Mouse (Mus musculus): ENCODE measurements around the gene Cbr1.
"Not testable (repeated sequence)": the region's sequence is repeated elsewhere in the genome, so short reads cannot be mapped to it uniquely, and the experiment has no call there.

Gene Cbr1

DNA sequence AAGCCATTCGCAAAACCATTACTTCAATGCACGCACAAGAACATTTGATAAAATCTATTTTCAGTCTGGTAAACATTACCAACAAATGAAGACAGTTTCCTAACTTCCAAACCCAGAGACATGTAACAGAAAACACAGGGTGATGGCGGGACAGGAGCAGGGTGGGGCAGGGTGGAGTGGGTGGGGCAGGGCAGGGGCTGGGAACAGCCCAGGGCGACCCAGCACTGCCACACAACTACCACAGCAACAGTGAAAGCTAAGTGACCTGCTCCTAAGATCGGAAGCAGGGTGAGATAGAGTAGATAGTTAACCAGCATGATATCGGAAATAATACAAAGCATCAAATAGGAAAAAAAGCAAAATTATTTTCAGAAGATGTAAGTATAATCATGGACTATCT lies 6.2 kb upstream of the Cbr1 start:
- no peak for DNase-seq

DNA sequence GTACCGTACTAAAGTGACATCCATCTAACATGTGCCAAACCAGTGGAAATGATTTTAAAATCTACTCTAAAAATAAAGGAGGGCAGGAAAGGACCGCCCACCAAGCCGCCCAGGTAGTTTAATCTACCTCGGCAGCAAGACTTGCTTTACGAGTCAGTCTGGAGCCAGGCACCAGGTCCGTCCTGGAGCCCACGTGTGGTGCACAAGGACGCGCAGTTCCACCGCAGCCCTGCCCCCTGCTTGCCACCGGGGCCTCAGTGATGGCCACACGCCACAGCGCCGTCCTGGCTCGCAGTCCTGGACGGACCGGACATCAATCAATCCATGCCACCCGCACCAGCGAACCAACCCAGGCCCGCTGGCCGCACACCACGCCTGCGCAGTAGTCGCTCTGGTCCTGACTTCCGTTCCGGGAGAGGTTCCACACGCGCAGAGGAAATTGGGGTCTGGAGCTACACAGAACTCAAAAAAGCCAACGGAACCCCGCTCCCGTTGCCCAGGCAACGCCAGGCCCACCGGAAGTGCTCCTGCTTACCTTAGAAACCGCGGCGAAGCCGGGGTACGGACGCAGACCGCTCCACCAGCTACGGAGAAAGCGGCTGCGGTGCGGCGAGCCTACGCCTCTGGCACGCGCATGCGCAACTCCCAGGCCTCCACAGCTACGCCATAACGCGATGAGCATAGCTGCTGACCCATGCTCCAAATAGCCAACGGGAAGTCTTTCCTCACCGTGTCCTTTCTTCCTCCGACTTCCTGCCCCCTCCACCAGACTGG lies 2.0 kb upstream of the Cbr1 start, which contains the start of gene Setd4:
Setd4 (minus strand) TSS at position 625 of the 774 bp plus-strand sequence.
- DNase-seq: peak; percentile 95 to 96

DNA sequence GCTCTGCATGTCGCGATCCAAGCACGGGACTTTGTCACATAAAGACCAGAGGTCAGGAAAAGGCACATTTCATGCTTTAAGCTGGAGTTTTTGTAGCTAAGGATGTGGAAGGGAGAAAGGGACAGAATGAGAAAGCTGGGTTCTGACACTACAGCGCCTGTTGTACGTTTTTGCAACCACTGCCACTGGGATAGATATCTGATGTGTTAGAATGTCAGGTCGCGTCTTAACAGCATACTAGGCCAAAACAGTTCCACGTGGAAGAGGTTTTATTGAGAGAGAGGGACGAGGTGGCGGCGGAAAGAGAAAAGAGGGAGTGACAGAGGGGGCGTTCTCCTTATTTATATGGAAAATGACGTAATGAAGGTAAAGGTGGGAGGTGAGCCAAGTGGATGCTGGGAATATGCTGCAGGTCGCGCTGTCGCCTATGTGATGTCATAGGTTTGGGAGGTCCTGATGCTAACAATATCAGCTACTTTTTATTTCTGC lies 1.1 kb upstream of the Cbr1 start:
- DNase-seq: no peak

DNA sequence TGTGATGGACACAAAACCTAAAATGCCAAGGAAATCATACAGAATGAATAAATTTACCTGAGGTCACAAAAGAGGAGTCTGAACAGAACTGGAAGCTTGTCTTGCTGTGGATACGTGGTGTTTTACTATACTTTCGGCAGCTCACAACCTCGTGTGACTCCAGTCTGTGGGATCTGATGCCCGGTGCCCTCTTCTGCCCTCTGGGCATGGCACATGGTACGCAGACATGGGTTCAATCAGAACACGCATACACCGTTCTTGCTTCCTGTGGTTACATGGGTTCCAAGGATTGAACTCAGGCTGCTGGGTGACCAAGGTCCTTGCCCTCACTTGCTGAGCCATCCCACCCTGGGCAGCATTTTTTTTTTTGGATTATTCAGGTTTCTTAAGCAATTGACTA lies 493 bp downstream of the Cbr1 start:
- no peak for DNase-seq

DNA sequence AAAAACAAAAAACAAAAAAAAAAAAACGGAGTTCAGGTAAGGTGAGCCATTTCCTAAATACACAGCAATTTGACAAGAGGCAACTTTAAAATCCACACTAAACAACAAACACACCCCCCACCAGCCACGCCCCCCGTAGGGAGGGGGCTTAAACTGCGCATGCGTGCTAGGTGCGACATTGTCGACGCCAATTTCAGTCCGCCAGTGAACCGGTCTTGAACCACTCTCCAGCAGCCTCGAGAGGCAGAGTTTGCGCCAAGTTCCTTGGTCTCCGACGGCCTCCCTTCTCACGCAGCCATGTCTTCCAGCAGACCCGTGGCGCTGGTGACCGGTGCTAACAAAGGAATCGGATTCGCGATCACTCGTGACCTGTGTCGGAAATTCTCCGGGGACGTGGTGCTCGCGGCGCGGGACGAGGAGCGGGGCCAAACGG lies 2.0 kb downstream of the Cbr1 start:
- peak; percentile 85 to 87 for DNase-seq

DNA sequence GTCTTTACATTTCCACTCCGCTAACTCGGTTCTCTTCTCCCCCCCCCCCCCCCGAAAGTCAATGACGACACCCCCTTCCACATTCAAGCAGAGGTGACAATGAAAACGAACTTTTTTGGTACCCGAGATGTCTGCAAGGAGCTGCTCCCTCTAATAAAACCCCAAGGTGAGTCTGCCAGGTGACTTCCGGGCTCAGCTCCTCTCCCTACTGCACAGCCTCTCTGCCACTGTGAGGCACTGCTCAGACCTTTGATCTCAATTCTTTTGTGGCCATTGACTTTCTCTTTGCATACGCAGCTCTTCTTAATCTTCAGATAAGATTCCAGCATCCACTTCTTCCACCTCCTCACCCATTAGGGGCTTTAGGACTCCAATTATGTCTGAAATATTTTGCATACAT lies 3.1 kb downstream of the Cbr1 start:
- DNase-seq: no peak

DNA sequence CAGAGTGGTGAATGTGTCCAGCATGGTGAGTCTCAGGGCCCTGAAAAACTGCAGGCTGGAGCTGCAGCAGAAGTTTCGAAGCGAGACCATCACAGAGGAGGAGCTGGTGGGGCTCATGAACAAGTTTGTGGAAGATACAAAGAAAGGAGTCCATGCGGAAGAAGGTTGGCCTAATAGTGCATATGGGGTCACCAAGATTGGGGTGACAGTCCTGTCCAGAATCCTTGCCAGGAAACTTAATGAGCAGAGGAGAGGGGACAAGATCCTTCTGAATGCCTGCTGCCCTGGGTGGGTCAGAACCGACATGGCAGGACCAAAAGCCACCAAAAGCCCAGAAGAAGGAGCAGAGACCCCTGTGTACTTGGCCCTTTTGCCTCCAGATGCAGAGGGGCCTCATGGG lies 4.1 kb downstream of the Cbr1 start:
- DNase-seq: no peak

DNA sequence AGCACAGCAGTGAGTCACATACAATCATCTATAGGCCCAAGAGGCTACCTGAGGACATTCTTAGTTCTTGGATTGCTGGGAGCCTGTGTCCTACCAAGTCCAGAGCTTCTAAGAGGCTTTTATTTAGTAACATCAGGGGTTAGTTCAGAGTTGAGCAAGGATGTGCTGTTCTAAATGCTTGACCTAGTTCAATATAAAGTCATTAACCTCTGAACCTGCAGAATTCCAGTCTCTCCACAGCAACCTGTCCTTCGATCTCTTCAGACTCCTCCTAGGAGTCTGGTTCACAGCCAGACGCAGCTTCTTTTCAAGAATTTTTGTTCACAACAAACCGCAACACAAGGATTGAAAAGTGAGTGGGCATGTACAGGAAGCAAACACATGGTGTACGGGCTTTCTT lies 5.3 kb downstream of the Cbr1 start:
- DNase-seq: peak in 1 of 2 experiments; percentile 55

DNA sequence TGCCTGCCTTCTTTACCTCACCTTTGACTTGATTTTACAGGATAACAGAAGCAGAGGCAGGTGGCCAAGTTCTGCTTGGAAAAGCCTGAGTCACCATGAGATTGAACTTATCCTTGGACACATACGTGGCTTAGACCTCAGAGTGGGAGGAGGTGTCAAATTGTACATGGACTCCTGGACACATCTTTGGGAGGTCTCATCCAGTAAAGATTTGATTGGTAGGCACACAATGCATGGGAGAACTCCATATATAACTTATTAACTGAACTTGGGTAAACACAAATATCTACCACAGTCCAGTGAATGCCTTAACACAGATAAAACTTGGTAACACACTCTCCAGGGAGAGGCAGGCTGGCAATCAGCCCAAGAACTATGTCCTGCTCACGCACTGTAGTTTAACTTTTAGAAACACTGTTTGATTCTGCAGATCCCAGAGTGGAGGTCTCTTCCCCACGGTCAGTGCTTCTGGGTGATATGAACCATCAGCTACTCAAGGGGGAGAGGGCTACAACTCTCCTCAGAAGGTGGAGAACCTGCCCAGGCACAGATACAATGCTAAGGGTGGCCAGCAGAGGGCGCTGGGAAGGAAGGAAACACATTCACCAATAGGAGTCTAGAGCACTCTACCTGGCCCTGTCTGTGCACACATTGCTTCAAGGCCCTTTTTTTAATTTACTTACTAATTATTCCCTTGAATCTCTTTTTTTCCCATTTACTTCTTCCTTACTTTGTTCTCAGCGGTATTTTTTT lies 9.6 kb downstream of the Cbr1 start:
- peak in 1 of 2 experiments; percentile 80 for DNase-seq

DNA sequence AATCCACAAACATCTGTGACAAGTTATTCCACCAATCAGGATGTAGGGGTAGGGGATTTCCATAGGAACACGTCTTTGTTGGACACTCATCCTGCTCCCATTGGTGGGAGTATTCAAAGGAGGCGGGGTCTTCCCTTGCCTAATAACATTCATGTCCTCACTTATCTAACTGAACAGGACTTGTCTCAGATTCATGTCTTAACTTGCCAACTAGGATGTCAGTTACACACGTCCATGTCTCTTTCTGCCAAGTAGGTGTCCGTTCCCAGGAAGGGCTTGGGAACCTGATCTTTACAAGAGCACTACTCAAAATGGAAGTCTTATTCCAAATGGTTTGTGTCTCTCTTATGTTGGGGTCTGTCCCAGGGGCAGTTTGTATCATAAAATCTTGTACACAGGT lies 18.1 kb downstream of the Cbr1 start:
- DNase-seq: not testable (repeated sequence)

DNA sequence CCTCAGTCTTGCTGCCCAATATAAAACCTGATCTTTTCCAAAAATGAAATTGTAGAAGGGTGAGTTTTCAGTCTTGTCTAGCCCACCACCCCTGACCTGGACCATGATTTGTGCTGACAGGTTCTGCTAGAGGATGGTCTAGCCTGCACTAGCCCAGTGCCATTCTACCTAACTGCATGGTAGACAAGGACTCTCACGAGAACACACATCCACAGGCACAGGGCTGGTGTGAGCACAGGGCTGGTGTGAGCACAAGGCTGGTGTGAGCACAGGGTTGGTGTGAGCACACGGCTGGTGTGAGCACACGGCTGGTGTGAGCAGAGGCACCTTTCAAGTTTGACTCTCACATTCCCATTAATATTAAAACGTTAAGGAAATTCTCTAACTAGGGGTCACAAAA lies 19.0 kb downstream of the Cbr1 start:
- DNase-seq: no peak

DNA sequence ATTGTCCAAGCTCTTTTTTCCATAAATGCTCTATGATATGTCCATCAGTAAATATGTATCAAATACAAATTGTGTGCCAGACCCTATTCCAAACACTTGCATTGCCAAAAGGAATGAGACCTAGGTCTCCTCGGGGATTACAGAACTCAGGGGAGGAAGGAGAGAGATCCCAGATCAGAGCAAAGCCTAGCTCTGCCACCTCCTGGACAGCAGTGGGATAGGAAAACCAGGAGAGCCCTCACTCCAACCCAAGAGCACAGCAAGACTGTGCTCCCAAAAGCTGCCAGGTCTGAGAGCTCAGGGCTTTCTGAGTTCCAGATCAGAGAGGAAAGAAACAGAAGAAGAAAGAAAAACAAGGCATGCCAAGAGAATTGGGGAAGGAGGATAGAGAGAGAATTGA lies 21.1 kb downstream of the Cbr1 start:
- DNase-seq: peak in 1 of 2 experiments; percentile 19

DNA sequence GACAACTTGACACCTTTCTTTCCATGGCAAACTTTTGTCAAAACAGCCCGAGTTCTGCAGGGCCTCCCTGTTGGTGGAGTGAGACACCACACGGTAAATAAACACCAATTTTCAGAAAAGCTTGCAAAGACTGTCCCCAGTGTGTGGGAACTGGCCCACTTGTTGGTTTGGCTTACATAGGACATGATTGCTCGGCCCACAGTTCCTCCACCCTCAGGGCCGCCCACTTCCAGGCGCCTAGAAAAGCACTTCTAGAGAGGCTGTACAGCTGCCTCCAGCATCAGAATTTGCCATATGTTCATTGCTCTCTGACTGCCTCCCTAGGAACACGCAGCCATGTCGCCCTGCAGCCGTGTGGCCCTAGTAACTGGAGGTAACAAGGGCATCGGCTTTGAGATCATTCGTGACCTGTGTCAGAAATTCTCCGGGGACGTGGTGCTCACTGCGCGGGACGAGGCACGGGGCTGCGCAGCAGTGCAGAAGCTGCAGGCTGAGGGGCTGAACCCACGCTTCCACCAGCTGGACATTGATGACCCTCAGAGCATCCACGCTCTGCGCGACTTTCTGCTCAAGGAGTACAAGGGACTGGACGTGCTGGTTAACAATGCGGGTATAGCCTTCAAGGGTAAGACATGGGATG lies 22.2 kb downstream of the Cbr1 start, which contains the start of gene Gm5678:
Gm5678 (plus strand) TSS at position 337 of the 640 bp plus-strand sequence.
- DNase-seq: no peak

DNA sequence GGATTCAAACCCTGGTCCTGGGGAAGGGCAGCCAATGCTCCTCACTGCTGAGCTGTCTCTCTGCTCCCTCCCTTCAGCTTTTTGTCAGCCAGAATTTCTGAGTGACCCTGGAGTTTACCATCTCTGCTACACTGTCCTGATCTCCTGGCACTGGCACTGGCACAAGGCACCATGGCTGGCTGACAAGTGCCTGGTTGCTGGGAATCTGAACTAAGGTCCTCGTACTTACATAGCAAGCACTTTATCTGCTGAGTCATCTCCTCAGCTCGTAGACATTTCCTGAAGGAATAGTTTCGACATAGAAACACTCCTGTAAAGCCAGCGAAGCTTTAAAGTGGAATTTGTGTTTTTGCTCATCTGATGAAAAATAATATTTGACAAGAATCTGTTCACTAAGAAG lies 38.4 kb downstream of the Cbr1 start:
- DNase-seq: no peak

DNA sequence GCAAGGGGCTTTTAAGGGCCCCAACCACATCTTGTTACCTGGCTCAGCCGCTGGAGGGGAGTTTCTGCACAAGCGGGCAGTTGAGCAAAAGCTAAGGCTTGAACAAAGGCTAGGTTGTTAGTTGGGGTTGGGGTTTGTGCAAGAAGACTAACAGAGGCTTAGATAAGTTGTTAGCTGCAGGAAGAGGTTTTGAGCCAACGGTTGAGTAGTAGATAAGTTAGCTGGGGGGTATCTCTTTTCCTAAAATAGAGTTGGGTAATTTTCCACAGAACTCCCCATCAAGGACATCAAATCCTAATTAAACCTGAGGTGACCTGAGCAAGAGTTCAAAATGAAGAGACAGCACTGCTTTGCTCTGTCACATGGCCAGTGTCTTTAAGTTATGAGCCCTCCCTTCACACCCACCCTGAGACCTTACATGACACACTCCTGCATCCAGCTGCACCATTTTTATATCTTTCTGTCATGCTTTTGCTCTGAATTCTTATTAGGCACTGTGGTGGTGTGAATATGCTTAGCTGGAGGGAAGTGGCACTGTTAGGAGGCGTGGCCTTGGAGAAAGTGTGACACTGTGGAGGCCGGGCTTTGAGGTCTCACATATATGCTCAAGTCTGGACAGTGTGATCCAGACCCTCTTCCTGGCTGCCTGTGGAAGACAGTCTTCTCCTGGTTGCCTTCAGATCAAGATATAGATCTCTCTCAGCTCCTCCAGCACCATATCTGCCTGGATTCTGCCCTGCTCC lies 43.0 kb downstream of the Cbr1 start:
- DNase-seq: no peak
